Mouse (Mus musculus): ENCODE results near the gene Btg1.

DNA sequence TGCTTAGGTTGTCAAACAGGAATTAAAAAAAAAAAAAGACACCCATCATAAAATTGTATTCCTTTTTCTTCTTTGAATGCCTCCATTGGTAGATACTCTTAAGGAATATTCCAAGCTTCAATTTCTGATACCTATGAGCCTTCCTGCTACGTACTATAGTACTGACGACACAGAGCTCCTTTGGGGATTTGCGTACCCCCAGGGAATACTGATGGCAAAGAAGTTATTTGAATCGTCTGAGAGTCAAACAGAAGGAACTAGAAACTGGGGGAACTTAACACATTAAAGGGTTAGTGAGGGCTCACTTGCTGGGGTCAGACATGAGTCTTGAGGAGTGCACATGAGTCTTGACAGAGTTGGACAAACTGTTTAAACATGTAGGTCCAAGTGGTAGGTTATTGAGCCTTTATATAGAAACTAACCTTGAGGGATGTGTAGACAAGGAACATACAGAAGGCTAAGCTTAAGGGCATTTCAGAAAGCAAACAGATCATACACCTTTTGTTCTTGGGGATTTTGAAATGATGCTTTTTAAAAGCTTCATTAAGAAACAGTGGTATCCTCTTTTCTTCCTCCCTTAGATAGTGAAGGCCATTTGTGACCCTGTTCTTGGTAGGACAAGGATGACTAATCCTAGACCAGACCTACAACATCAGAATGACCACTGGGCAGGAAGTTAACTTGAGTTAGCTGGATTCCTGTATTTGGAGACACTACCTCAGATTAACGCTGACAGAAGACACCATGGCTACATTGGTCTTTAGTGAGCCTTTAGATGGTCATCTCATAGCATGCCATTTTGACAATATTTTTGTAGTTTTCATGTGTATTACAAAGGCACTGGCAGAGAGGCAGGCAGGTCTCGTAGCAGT, 6.2 kb downstream of the Btg1 start:
- TF ChIP-seq CTCF (IDR thresholded peaks at IDR 0.05; ENCODE audit: control insufficient read depth, insufficient read depth, insufficient replicate concordance, low read depth, low read length) = no peak
- TF ChIP-seq POLR2A (IDR thresholded peaks at IDR 0.05; ENCODE audit: control insufficient read depth, low read depth, low read length) = no peak
